Mouse (Mus musculus) adrenal gland, postnatal 4 days (tissue): ENCODE data around the gene Fgfr2. TPM values are rescaled to one million over a fixed set of nuclear protein-coding genes. Genes with fewer than 3 reads are reported as not detected.

Experiments used
- DNase-seq, 2 experiments: peaks; one replicate each; pipeline ENCODE4 v3.0.0; 2021 to 2022; ENCODE audit warnings: low spot score in 2 of 2, mixed read lengths in 2 of 2
- total RNA-seq, 2 experiments: library from RNA; stranded (reverse); gene quantifications; 2 replicates each; pipeline ENCODE4 v1.2.3; 2021

The Fgfr2 gene
- total RNA-seq, 2 experiments from 2014 or later, result 205 to 210 TPM

- no peak for DNase-seq
Measured at GRCm38 (mm10) chr7:132060116-132060515, 1063.0 kb downstream of the Fgfr2 start.

GRCm38 (mm10) chr7:132056565-132056964 is 1066.6 kb downstream of the Fgfr2 start:
- DNase-seq, result no peak

- no peak for DNase-seq
Measured at GRCm38 (mm10) chr7:132046662-132047061, 1076.5 kb downstream of the Fgfr2 start.

- DNase-seq, result no peak
Measured at GRCm38 (mm10) chr7:132031940-132032531, 1091.1 kb downstream of the Fgfr2 start.

- DNase-seq, result no peak
Measured at GRCm38 (mm10) chr7:132026671-132027070, 1096.5 kb downstream of the Fgfr2 start.

- no peak for DNase-seq
Measured at GRCm38 (mm10) chr7:132025591-132025990, 1097.6 kb downstream of the Fgfr2 start.

- DNase-seq, result no peak
Measured at GRCm38 (mm10) chr7:132015933-132016332, 1107.2 kb downstream of the Fgfr2 start.

GRCm38 (mm10) chr7:132015193-132015592 is 1108.0 kb downstream of the Fgfr2 start:
- no peak for DNase-seq

- no peak for DNase-seq
Measured at GRCm38 (mm10) chr7:132013970-132014369, 1109.2 kb downstream of the Fgfr2 start.

- no peak for DNase-seq
Measured at GRCm38 (mm10) chr7:132012969-132013679, 1110.0 kb downstream of the Fgfr2 start.

- no peak for DNase-seq
Measured at GRCm38 (mm10) chr7:132009002-132009401, 1114.1 kb downstream of the Fgfr2 start.

GRCm38 (mm10) chr7:132005996-132006696 is 1117.0 kb downstream of the Fgfr2 start:
- DNase-seq, result no peak

- DNase-seq, result no peak
Measured at GRCm38 (mm10) chr7:131992873-131993272, 1130.3 kb downstream of the Fgfr2 start.

GRCm38 (mm10) chr7:131992226-131992625 is 1130.9 kb downstream of the Fgfr2 start:
- DNase-seq, result no peak

GRCm38 (mm10) chr7:131989056-131989455 is 1134.1 kb downstream of the Fgfr2 start:
- DNase-seq, result no peak

- no peak for DNase-seq
Measured at GRCm38 (mm10) chr7:131978609-131979008, 1144.5 kb downstream of the Fgfr2 start.

- DNase-seq, result no peak
Measured at GRCm38 (mm10) chr7:131975867-131976266, 1147.3 kb downstream of the Fgfr2 start.

GRCm38 (mm10) chr7:131970255-131970654 is 1152.9 kb downstream of the Fgfr2 start:
- no peak for DNase-seq

- DNase-seq, result no peak
Measured at GRCm38 (mm10) chr7:131966916-131967494, 1156.1 kb downstream of the Fgfr2 start.

GRCm38 (mm10) chr7:131966023-131966915 is 1156.9 kb downstream of the Fgfr2 start, which contains the start of gene Gpr26:
Gene Gpr26, plus strand, starts transcription at chr7:131966460.
- DNase-seq, result no peak

- peak in 1 of 2 experiments; percentile 20 for DNase-seq
Measured at GRCm38 (mm10) chr7:131960551-131960950, 1162.6 kb downstream of the Fgfr2 start.
